Mouse (Mus musculus) left cerebral cortex, adult 2 months (tissue): ENCODE measurements around the gene Rnh1. TPM values are rescaled to one million over a fixed set of nuclear protein-coding genes. Genes with fewer than 3 reads are reported as not detected.

Source experiments
- DNase-seq, 2 experiments: peaks; one replicate each; pipeline ENCODE4 v3.0.0; 2021 to 2022; ENCODE audit warnings: low spot score in 2 of 2, mixed read lengths in 1 of 2; ENCODE audit errors: extremely low spot score in 1 of 2
- H3K27ac ChIP-seq: fragments of 200-600 bp; 2 replicates; pipeline ENCODE4 v1.8.1; 2022
- H3K4me3 ChIP-seq: fragments of 200-600 bp; 2 replicates; pipeline ENCODE4 v1.8.1; 2022
- CTCF ChIP-seq: fragments of 200-600 bp; IDR thresholded peaks from 2 replicates; pipeline ENCODE4 v1.8.1; 2022; ENCODE audit warnings: antibody characterized with exemption, mild to moderate bottlenecking, moderate library complexity
- intact Hi-C: fragments of 180-260 bp; cut with DNase I; formaldehyde crosslinking; loops from one replicate; pipeline ENCODE4 v1.15.1; 2025
- total RNA-seq, 2 experiments: library from RNA; stranded (reverse); gene quantifications; 2 replicates each; pipeline ENCODE4 v1.2.3; 2021

Rnh1 gene
- total RNA-seq, 2 experiments from 2014 or later: 36.5 to 37.3 TPM

- no peak overlapping the region for H3K27ac ChIP-seq
- intact Hi-C loops: no loop called here
- DNase-seq: no peak
- TF ChIP-seq CTCF: no peak
- no peak overlapping the region for H3K4me3 ChIP-seq
These were observed 25.5 kb upstream of the Rnh1 start for GRCm38 (mm10) chr7:141198121-141198520.

GRCm38 (mm10) chr7:141196619-141197282 lies 24.1 kb upstream of the Rnh1 start:
- intact Hi-C loops: no loop called here
- TF ChIP-seq CTCF: no peak
- H3K4me3 ChIP-seq: no peak overlapping the region
- no peak for DNase-seq
- H3K27ac ChIP-seq: no peak overlapping the region

GRCm38 (mm10) chr7:141195754-141196153 lies 23.1 kb upstream of the Rnh1 start:
- no peak overlapping the region for H3K27ac ChIP-seq
- intact Hi-C loops: loop anchor here (2.0 kb wide), 1 partner anchor 25 kb away; no protein-coding TSS in a partner anchor
- DNase-seq: no peak
- no peak for TF ChIP-seq CTCF
- H3K4me3 ChIP-seq: no peak overlapping the region

- intact Hi-C loops: loop anchor here (2.0 kb wide), 1 partner anchor 26 kb away; no protein-coding TSS in a partner anchor
- H3K27ac ChIP-seq: peak overlapping the region; percentile 80
- no peak for TF ChIP-seq CTCF
- H3K4me3 ChIP-seq: peak overlapping the region; percentile 82
- DNase-seq: peak; percentile 80 to 85
These were observed 22.2 kb upstream of the Rnh1 start for GRCm38 (mm10) chr7:141194830-141195229.

GRCm38 (mm10) chr7:141194409-141194808 lies 21.8 kb upstream of the Rnh1 start:
- Histone ChIP-seq H3K4me3 (peak overlapping the region; percentile 82), H3K27ac (peak overlapping the region; percentile 80)
- intact Hi-C loops: loop anchor here (2.0 kb wide), 1 partner anchor 26 kb away; no protein-coding TSS in a partner anchor
- TF ChIP-seq CTCF: no peak
- DNase-seq: no peak

- intact Hi-C loops: loop anchor here (2.0 kb wide), 1 partner anchor 27 kb away; no protein-coding TSS in a partner anchor
- peak within 1 kb of the TSS; percentile 89 for H3K27ac ChIP-seq
- H3K4me3 ChIP-seq: peak within 1 kb of the TSS; percentile 87
- peak; percentile 98 to 99 for DNase-seq
- no peak for TF ChIP-seq CTCF
These were observed 21.3 kb upstream of the Rnh1 start, which contains the start of the genes Hras and Lrrc56 for GRCm38 (mm10) chr7:141193948-141194347. Gene Hras, minus strand, starts transcription at chr7:141194005. Gene Lrrc56, plus strand, starts transcription at chr7:141194157.

GRCm38 (mm10) chr7:141193348-141193856 lies 20.7 kb upstream of the Rnh1 start:
- peak overlapping the region; percentile 87 for H3K4me3 ChIP-seq
- DNase-seq: no peak
- no peak for TF ChIP-seq CTCF
- peak overlapping the region; percentile 89 for H3K27ac ChIP-seq
- intact Hi-C loops: no loop called here

- DNase-seq: no peak
- TF ChIP-seq CTCF: no peak
- H3K4me3 ChIP-seq: peak overlapping the region; percentile 87
- intact Hi-C loops: no loop called here
- peak overlapping the region; percentile 89 for H3K27ac ChIP-seq
These were observed 20.2 kb upstream of the Rnh1 start for GRCm38 (mm10) chr7:141192776-141193347.

- intact Hi-C loops: no loop called here
- no peak for DNase-seq
- Histone ChIP-seq H3K4me3 (no peak overlapping the region; the same call in 1 of the 2 replicates), H3K27ac (no peak overlapping the region)
- TF ChIP-seq CTCF: no peak
These were observed 19.4 kb upstream of the Rnh1 start for GRCm38 (mm10) chr7:141191796-141192685.

GRCm38 (mm10) chr7:141191036-141191435 lies 18.4 kb upstream of the Rnh1 start:
- intact Hi-C loops: no loop called here
- no peak overlapping the region for H3K4me3 ChIP-seq
- TF ChIP-seq CTCF: no peak
- no peak for DNase-seq
- H3K27ac ChIP-seq: no peak overlapping the region

- no peak overlapping the region for H3K4me3 ChIP-seq
- H3K27ac ChIP-seq: no peak overlapping the region
- intact Hi-C loops: no loop called here
- no peak for DNase-seq
- TF ChIP-seq CTCF: no peak
These were observed 17.6 kb upstream of the Rnh1 start for GRCm38 (mm10) chr7:141190220-141190619.

GRCm38 (mm10) chr7:141188733-141189132 lies 16.1 kb upstream of the Rnh1 start:
- no peak for TF ChIP-seq CTCF
- no peak for DNase-seq
- no peak overlapping the region for H3K4me3 ChIP-seq
- intact Hi-C loops: no loop called here
- no peak overlapping the region for H3K27ac ChIP-seq
